Mouse (Mus musculus): ENCODE data around the gene Gid4. TPM values are rescaled to one million over a fixed set of nuclear protein-coding genes. Genes with fewer than 3 reads are reported as not detected.
A peak's percentile ranks its signal among the peaks of the same experiment; 100 is the strongest.

Gid4 gene
- total RNA-seq (2021), result 10 to 100 TPM; 44.3 to 47.6 TPM

DNA sequence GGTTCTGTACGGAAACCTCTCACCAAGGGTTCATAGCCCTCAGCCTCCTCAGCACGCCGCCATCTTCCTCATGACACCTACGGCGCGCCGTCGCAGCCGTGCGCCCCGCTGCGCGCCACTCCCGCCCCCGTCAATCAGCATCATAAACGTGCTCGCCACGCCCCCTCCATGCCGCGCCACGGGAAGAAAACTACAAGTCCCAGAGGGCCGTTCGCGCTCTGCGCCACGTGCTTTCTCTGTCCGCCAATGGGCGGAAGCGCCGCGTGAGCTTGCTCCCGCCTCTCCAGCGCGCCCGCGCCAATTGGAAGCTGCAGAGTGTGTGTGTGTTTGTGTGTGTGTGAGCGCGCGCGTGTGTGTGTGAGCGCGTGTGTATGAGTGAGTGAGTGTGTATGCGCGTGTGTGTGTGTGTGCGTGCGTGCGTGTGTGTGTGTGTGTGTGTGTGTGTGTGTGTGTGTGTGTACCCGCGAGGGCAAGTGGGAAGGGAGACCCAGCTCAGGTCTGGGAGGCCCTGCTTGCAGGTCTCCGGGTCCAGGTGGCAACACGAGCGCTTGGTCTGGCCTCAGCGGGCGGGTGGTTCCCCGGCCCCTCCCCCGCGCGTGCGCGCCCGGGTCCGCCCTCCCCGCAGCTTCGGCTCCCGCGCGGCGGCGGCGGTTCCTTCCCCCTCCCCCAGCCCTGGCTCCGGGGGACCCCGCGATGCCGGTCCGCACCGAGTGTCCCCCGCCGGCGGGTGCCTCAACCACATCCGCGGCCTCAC lies at the start of gene Gid4:
Gene Gid4 (plus strand): TSS at position 183 of the 754 bp plus-strand sequence.
- peak; percentile 96 for DNase-seq (ENCODE audit: low spot score)
- intact Hi-C loops (cut with DNase I), result no loop called here

DNA sequence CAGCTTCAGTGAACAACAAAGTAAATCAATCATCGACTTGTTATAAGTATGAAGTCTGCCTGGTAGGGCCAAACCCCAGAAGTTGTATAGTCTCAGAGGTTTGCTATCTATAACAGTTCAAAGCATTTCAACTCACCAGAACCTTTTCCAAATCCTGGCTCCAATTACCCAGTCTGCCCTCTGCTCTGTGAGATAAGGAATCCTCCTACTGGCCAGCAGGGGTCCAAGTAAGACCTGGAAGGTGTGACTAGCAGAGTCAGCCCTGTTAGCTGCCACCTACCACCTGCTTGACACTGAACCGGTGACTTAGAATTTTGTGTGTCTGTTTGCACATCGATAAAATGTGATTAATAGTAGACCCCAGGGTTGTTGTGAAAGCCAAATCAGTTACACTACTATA lies 49.7 kb upstream of the Gid4 start:
- intact Hi-C loops (cut with DNase I), result no loop called here
- no peak for DNase-seq (ENCODE audit: low spot score)

DNA sequence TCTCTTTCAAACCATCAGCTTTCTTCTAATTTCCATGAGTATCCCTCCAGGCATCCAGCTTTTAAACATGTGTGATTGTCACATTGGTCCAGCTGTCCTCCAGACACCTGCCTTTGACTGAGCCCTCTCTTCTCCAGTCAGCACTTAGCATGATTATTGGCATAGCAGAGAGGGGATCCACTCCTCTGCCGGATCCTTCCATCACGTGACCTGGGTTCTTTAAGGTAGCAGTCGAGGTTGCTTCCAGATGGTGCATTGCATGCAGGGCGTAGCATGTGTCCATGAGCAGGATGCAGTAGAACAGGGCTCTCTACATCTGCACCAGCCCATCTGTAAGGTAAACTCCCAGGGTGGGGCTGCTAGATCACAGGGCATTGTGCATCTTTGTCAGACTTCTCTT lies 48.0 kb upstream of the Gid4 start:
- no peak for DNase-seq (ENCODE audit: low spot score)
- intact Hi-C loops (cut with DNase I), result no loop called here

DNA sequence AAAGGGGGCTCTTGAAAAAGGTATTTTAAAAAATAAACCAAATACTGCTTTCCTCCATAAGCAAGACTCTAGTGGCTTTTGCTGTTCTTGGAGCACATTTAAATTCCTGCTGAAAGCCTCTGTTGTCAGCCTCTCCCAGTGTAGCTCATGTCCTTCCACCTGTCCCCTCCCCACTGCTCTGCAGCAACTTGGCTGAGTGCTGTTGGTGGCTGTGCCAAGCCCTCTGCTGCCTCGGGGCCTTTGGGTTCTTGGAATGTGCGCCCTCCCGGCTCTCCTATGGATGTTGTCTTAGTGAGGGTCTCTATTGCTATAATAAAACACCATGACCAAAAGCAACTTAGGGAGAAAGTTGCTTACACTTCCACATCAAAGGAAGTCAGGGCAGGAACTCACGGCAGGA lies 47.5 kb upstream of the Gid4 start:
- intact Hi-C loops (cut with DNase I), result no loop called here
- no peak for DNase-seq (ENCODE audit: low spot score)

DNA sequence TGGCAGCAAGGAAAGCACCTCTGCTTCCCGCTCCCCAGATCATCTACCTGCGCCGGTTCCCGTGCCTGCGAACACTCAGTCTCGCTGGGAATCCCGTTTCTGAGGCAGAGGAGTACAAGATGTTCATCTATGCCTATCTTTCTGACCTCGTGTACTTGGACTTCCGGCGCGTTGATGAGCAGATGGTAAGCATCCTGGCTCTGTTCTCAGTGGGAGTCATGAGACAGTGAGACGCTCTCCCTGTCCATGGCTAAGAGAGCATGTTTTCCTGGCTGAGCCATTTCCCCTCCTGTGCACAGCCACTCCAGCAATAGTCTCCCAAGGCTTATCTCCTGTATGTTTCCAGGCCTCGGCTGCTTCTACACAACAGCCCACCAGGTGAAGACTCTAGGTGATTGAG lies 46.5 kb upstream of the Gid4 start:
- intact Hi-C loops (cut with DNase I), result no loop called here
- DNase-seq (ENCODE audit: low spot score), result no peak

DNA sequence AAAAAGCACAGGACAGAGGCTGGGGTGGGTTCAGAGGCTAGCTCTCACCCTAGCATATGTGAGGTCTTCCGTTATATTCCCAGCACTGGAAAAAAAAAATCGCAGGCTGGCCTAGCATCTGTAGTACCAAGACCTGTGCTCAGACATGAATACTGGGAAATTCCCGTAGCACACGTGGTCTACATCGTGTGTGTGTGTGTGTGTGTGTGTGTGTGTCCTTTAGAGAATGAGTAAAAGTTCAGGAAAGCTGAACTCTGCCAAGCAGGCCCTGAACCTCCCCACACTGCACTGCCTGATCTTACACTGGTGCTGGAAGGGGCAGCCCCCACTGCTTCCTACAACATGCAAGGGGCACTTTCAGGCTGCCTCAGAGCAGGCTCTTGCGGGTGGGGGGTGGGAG lies 42.5 kb upstream of the Gid4 start:
- intact Hi-C loops (cut with DNase I), result no loop called here
- no peak for DNase-seq (ENCODE audit: low spot score)

DNA sequence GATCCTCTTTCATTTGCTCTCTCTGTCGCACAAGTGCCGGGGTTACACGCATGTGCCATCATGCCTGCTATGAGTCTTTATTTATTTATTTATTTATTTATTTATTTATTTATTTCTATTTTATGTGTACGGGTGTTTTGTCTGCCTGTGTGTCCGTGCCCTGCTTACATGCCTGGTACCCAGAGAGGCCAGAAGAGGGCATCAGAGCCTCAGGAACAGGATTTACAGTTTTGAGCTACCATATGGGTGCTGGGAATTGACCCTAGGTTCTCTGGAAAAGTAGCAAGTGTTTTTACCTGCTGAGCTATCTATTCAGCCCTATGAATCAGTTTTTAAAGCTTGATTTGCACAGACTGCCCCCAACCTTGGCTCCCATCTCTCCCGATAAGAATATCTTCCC lies 33.4 kb upstream of the Gid4 start:
- no peak for DNase-seq (ENCODE audit: low spot score)
- intact Hi-C loops (cut with DNase I), result no loop called here

DNA sequence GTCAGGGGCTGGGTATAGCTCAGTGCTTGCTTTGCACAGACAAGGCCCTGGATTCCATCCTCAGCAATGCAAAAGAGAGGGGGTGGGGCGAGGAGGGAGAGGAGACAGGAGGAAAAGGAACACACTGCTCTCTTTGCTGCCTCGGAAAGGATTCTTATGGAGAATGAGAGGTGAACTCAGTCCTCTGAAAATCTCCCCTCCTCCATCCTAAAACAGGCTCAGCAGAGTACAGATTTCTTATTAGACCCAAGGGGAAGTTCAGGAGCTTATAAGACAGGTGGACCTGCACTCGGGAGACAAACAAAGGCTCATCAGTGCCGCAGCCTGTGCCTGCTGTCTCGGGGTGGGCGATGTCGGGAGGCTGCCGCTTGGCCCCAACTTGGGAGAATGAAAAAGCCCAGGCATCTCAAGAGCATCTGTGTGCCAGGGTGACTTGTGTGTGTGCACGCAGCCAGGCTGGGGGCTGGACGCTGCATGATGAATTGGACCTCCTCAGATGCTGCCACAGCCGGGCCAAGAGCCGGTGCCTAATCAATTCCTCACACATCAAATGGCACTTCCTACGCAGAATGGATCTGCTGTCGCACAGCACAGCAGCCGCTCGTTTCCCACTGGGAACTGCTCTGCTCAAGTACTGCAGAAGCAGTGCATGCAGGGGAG lies 32.1 kb upstream of the Gid4 start:
- DNase-seq (ENCODE audit: low spot score), result no peak
- intact Hi-C loops (cut with DNase I), result no loop called here

DNA sequence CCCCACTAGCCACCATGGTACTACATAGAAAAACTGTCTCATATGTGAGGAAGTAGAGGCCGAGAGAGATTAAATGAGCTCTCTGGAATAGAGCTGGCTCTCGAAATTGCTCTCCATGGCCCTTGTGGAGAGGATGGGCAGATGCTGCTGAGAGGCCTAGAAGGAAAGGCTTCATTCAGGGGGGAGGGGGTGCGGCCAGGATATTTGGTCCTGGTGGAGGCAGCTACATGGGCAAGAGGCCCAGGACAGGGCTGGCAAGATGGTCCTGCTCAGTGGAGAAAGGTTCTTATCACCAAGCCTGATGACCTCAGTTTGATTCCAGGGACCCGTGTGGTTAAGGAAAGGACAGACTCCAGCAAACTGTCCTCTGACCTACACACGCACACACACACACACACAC lies 31.0 kb upstream of the Gid4 start:
- no peak for DNase-seq (ENCODE audit: low spot score)
- intact Hi-C loops (cut with DNase I), result no loop called here

DNA sequence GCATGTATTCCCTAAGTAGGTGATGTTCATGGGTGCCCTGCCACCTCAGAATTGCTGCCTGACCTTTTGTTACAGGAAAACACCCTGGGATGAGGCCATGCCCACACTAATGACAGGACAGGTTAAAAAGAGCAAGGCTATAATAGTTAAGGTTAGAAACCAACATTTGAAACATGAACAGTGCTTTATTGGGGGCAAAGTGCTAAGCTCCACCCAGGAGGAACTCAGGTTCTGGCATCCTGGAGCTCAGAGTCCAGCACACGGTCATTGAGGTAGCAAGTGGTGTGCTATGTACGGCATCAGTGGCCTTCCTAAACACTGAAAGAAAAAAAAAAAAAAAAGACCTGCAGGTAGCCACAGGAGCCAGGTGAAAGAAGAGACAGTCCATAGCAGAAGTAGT lies 29.0 kb upstream of the Gid4 start:
- intact Hi-C loops (cut with DNase I), result no loop called here
- DNase-seq (ENCODE audit: low spot score), result no peak

DNA sequence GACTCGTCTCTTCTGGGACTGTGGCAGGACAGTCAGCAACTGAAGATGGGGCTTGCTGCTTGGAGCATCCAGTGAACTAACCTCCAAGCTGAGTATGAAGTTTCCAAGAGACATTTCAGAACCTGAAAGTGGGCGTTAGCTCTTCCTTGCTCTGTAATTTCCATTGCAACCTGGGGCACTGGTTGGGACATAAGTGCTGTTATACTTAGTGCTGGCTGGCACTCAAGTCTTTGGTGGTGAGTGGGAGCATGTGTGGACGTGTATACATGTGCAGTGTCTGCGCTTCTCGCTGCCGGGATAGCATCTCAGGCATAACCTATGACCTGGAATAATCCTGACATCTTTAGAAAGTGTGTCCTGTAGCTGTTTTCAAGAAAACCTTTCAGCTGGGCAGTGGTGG lies 25.6 kb upstream of the Gid4 start:
- intact Hi-C loops (cut with DNase I), result no loop called here
- DNase-seq (ENCODE audit: low spot score), result no peak

DNA sequence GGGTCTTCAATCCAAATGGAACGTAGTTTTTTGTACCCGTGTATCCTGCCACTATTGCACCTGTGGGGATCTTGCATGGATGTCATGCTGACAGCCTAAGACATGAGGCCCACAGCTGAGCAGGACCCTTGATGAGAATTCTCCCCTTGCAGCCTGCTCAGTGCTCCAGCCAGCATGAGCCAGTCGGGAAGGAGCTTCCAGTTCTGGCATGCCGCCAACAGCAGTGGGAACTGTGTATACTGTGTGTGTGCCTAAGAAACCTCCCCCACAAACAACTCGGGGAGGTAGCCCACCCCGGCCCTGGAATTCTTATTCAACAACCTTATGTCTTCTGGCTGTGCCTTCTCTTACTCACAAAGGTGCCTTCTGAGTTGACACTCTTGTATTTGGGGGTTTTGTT lies 20.4 kb upstream of the Gid4 start:
- DNase-seq (ENCODE audit: low spot score), result no peak
- intact Hi-C loops (cut with DNase I), result no loop called here

DNA sequence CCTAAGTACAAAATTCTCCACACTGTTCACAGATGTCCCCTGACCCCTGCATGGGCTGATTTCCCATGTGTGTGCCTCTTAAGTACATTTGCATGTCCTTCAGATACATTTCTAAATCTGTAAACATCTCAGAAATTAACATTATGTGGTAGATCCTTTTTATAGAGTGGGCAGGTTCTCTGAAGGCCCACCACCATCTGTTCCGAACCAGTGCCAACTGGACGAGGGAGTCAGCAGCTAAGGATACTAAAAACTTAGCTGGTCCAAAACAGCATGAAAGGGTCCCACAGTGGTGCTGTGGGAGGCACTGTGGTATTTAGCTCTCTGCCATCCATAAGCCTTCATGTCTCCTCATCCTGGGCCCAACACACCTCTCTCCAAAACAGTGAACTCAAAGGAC lies 19.8 kb upstream of the Gid4 start:
- intact Hi-C loops (cut with DNase I), result no loop called here
- DNase-seq (ENCODE audit: low spot score), result no peak

DNA sequence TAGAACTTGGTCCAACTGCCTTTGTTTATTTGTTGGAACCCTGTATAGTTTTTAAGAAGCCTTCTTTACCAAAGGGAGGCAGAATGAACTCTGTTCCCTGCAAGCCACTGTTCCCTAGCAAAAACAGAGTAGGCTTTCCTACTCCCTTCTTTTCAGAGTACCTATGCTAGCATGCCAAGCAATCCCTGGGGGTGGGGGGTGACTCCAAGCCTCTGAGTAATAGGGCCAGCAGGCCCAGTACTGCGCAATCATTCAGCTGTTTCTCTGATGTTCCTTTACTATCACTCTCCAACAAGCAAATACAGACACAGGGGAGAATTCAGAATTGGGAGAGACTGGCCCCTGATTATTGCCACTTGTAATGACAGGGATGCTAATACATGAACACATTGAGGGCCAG lies 10.3 kb upstream of the Gid4 start:
- DNase-seq (ENCODE audit: low spot score), result no peak
- intact Hi-C loops (cut with DNase I), result no loop called here

DNA sequence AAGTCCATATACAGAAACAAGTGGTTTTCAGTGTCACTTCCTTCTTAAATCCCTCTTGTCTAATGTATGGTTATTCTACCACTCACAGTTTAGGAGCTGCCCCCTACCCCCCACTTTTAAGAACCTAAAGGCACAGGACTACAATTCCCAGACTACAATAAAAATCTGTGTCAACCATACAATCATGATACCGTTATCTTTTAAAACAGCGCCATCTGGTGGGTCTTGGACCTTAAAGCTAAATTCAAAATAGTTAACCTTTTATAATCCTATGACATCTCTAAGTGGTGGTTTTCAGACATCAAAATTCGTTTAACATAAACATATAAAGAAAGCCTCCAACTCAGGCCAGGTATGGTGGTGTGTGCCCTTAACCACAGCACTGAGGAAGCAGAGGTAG lies 4.8 kb upstream of the Gid4 start:
- intact Hi-C loops (cut with DNase I), result loop anchor here (1.0 to 2.0 kb wide), 2 partner anchors 212 to 307 kb away; partner anchors contain the start of gene Rai1

DNA sequence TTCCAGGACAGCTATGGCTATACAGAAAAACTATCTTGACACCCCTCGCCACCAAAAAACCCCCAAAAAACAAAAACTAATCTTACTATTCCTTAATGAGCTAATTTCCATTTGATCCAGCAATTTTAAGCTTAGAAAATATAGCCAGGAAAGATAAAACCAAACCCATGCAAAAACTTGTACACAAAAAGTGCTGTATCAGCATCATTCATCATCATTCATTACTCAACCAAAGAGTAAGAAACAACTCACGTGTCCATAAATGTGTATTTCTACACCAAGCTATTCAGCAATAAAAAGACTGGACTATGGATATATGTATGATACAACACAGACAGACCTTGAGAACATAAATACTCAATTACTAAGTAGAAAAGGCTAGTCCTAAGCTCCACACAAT lies 4.0 kb upstream of the Gid4 start:
- intact Hi-C loops (cut with DNase I), result loop anchor here (1.0 to 2.0 kb wide), 2 partner anchors 213 to 308 kb away; partner anchors contain the start of gene Rai1
- no peak for DNase-seq (ENCODE audit: low spot score)

More for the DNA sequence above, 4.8 kb upstream of the Gid4 start:
- DNase-seq (ENCODE audit: low spot score), result no peak

DNA sequence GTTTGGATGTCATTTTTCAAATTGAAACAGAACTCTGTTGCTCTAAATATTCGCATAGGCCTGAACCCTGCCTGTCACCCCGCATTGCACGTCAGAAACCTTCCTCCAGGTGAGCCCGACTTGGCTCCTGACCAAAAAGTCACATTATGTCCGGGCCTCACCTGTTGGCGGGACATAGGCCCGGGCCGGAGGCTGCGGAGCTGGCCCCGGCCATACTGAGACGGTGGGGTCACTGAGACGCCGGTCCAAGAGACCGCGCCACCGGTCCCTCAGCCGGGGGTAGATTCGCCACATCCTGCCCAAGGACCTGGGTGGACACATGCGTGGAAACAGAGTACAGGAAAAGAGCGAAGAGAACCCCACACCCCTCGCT lies 369 bp upstream of the Gid4 start:
- DNase-seq (ENCODE audit: low spot score), result no peak
- intact Hi-C loops (cut with DNase I), result no loop called here

DNA sequence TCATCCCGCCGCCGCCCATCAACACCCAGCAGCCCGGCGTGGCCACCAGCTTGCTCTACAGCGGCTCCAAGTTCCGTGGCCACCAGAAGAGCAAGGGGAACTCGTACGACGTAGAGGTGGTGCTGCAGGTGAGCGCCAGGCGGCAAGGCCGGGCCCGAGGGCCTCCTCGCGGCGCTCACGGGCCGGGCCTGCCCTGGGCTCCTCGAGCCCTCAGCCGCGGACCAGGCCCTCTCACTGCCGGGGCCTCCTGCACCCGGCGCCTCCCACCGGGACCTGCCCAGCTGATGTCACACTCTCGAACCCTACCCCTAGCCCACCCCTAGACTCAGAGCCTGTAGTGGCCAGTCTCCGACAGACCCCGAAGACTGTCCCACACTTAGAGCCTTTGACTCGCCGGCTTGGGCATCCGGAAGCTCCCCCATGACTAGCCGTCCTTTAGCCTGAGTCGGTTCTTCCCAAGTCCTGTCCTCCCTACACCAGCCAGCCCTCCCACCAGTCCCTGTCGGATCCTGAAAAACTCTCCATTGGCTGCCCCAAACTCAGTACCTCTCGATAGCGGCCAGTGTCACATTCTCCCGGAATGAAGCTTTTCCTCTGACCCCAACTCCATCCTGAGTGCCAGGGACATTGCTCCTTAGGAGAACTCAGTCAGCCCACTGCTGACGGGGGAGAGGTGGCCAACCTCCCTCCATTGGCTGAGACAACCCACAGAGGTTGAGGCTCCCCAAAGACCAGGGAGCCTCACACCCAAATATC lies 950 bp downstream of the Gid4 start, which contains the start of gene Atpaf2:
Gene Atpaf2 (minus strand): TSS at position 741 of the 756 bp plus-strand sequence.
- DNase-seq (ENCODE audit: low spot score), result peak; percentile 5
- intact Hi-C loops (cut with DNase I), result no loop called here

DNA sequence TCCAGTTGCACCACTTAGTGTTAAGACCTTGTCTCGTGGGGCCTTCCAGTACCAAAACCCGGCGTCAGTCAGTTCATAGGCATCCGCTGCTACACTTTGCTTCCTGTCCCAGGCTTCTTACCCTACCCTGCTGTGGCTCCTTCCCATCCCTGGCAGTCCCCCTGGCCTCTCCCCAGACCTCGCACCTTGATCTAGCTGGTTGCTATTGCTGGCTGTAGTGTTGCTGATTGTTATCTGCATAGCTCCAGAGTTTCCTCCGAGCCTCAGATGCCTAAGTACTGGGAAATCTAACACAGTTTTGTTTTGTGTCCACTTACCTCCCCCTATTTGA lies 1.5 kb downstream of the Gid4 start:
- no peak for DNase-seq (ENCODE audit: low spot score)
- intact Hi-C loops (cut with DNase I), result no loop called here

DNA sequence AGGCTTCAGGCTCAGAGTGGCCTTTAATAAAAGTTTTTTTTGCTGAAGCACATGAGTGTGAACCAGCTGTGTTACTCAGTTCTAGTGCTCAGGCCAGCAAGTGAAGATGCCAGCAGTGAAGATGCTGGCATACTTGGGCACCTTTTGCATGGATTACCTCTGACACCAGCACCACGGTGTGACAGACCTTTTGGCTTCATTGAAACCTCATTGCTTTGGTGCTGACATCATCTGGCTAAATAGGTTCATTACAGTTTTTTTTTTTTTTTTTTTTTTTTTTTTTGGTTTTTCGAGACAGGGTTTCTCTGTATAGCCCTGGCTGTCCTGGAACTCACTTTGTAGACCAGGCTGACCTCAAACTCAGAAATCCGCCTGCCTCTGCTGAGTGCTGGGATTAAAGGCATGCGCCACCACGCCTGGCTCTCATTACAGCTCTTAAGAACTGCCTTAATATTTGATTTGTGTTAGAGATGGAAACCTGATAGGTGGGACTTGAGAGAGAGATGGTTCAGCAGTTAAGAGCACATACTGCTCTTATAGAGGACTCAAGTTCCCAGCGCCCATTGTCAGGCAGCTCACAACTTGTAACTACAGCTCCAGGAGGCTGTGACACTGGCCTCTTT lies 5.2 kb downstream of the Gid4 start:
- intact Hi-C loops (cut with DNase I), result no loop called here
- no peak for DNase-seq (ENCODE audit: low spot score)

DNA sequence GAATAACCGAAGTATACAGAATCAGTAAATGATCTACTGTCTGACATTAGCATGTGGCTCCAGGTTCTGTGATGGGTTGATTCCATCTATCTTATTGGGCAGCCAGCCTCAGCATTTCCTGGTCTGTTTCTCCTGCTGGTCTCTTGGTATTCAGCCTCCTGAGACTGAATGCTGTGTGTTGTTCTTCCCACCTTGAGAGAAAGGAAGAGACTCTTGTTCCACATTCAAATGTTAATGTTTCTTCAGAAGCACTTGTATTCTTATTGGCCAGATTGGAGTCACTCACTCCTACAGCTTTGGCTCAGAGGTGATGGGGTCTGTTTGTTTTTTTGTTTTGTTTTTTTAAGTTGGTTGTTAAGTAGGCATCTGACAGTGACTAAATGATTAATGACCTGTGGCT lies 6.1 kb downstream of the Gid4 start:
- no peak for DNase-seq (ENCODE audit: low spot score)
- intact Hi-C loops (cut with DNase I), result no loop called here

Data from heart, postnatal 25 days (tissue).